In the genomic region with DNA sequence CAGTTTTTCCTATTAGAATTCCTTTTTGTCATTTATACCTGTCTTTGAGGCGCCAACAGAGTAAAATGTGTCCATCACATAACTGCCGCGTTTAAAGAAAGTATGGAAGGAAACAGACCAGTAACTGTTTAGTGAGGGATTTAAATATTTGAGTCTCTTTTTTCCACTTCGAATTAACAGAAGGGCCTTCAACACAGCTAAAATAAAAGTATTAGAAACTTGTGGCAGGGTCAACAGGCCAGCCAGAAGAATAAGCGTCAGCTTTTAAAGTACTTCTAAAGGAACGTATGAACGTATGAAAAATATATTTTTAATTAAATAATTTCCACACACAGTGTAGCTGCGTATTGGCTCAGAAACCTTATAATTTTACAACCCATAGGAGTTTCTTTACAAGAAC, we compare ENCODE assay signal across 17 mouse cellular contexts. TPM values are rescaled to one million over a fixed set of nuclear protein-coding genes. Genes with fewer than 3 reads are reported as not detected.
DNase-seq lines count a peak whose midpoint lies in the region; ATAC-seq and TF ChIP-seq lines count a peak whose summit lies in the region.
"Had no signal": no experiment of that assay in that cellular context is flagged by ENCODE, and none has a peak within 500 bp of the region (broad histone marks: within the 10 kb centered on the region; RNA-seq: fewer than 3 reads in every experiment).

No protein-coding gene starts in this region.

- H3K9me3 ChIP-seq in neural tube, embryonic 11.5 days (ENCODE audit: control insufficient read depth, low read length): no peaks in the 10 kb centered on the region
- no peaks in the 10 kb centered on the region for H3K9me3 ChIP-seq in forebrain, embryonic 15.5 days
- H3K9me3 ChIP-seq in midbrain, embryonic 13.5 days: no peaks in the 10 kb centered on the region
- H3K9me3 ChIP-seq in stomach, postnatal 0 days (ENCODE audit: control insufficient read depth, low read length): no peaks in the 10 kb centered on the region
- H3K9me3 ChIP-seq: heart, embryonic 13.5 days; liver, embryonic 13.5 days; stomach, embryonic 15.5 days had no signal

- H3K27me3 ChIP-seq in neural tube, embryonic 11.5 days (ENCODE audit: control insufficient read depth, insufficient read depth, low read length): peaks cover 11% of the 10 kb centered on the region; the same call in 1 of the 2 replicates
- H3K27me3 ChIP-seq in forebrain, embryonic 15.5 days: no peaks in the 10 kb centered on the region
- H3K27me3 ChIP-seq in midbrain, embryonic 13.5 days: peaks cover 21% of the 10 kb centered on the region
- H3K27me3 ChIP-seq in stomach, postnatal 0 days (ENCODE audit: control insufficient read depth, insufficient read depth, low read length): peaks cover 16% of the 10 kb centered on the region; the same call in 1 of the 2 replicates

- peaks cover 22% of the 10 kb centered on the region for H3K4me1 ChIP-seq in neural tube, embryonic 11.5 days (ENCODE audit: control insufficient read depth, insufficient read depth, low read length)
- peaks cover 67% of the 10 kb centered on the region for H3K4me1 ChIP-seq in forebrain, embryonic 15.5 days
- peaks cover 73% of the 10 kb centered on the region for H3K4me1 ChIP-seq in midbrain, embryonic 13.5 days (replicated peaks)
- no peaks in the 10 kb centered on the region for H3K4me1 ChIP-seq in stomach, postnatal 0 days (replicated peaks; ENCODE audit: control insufficient read depth, insufficient read depth)
- H3K4me1 ChIP-seq: stomach, embryonic 15.5 days had no signal

- TF ChIP-seq EP300 in stomach, postnatal 0 days (optimal IDR thresholded peaks at IDR 0.05): no peak

- 6% methylated on average over 8 of the region's 8 CpGs for WGBS in neural tube, embryonic 11.5 days
- 4% methylated on average over 8 of the region's 8 CpGs for WGBS in forebrain, embryonic 15.5 days
- 6% methylated on average over 8 of the region's 8 CpGs for WGBS in midbrain, embryonic 13.5 days
- 18% methylated on average over 8 of the region's 8 CpGs for WGBS in stomach, postnatal 0 days

- DNase-seq in neural tube, embryonic 11.5 days (ENCODE audit: low spot score): no peak
- no peak for DNase-seq in neural tube, embryonic 10.5 days (ENCODE audit: extremely low spot score, low spot score)
- DNase-seq in stomach, postnatal 0 days (ENCODE audit: low spot score): no peak
- DNase-seq in thymus, adult 18-20 months: no peak
- DNase-seq in adrenal gland, adult 18-20 months (ENCODE audit: low spot score in 2 of 2): no peak
- DNase-seq: cerebellum, adult 8-10 months; gastrocnemius, postnatal 14 days; layer of hippocampus, adult 9-11 months; liver, embryonic 13.5 days; lung, postnatal 36 days had no signal

- no peak overlapping the region for H3K9ac ChIP-seq in neural tube, embryonic 11.5 days (ENCODE audit: low read length)
- peak overlapping the region; percentile 61 for H3K9ac ChIP-seq in forebrain, embryonic 15.5 days (replicated peaks)
- H3K9ac ChIP-seq in midbrain, embryonic 13.5 days (replicated peaks): peak overlapping the region; percentile 65; the same call in 1 of the 2 replicates
- no peak overlapping the region for H3K9ac ChIP-seq in stomach, postnatal 0 days (ENCODE audit: low read length)
- H3K9ac ChIP-seq: heart, embryonic 13.5 days; liver, embryonic 13.5 days; stomach, embryonic 15.5 days had no signal

- ATAC-seq in neural tube, embryonic 11.5 days (ENCODE audit: insufficient read depth, low FRiP score, low TSS enrichment): no peak
- no peak for ATAC-seq in forebrain, embryonic 15.5 days (replicated peaks)
- ATAC-seq in midbrain, embryonic 13.5 days: no peak
- no peak for ATAC-seq in stomach, postnatal 0 days (ENCODE audit: low FRiP score, low TSS enrichment)
- no peak for ATAC-seq in CD4-positive, CD25-positive, alpha-beta regulatory T cell, adult 4 months
- ATAC-seq: inflammation-experienced regulatory T-cells, adult 6 months had no signal

- no peak for TF ChIP-seq CTCF in stomach, postnatal 0 days (IDR thresholded peaks at IDR 0.05; ENCODE audit: low read depth)

- no peaks in the 10 kb centered on the region for H3K36me3 ChIP-seq in neural tube, embryonic 11.5 days (ENCODE audit: control insufficient read depth, insufficient read depth, low read length)
- H3K36me3 ChIP-seq in forebrain, embryonic 15.5 days: no peaks in the 10 kb centered on the region
- H3K36me3 ChIP-seq in midbrain, embryonic 13.5 days: no peaks in the 10 kb centered on the region
- H3K36me3 ChIP-seq in stomach, postnatal 0 days (ENCODE audit: control insufficient read depth, insufficient read depth, low read length): no peaks in the 10 kb centered on the region
- H3K36me3 ChIP-seq: heart, embryonic 13.5 days; liver, embryonic 13.5 days; stomach, embryonic 15.5 days had no signal

- H3K4me2 ChIP-seq in neural tube, embryonic 11.5 days (ENCODE audit: low read depth): peak overlapping the region; percentile 26; the same call in 1 of the 2 replicates
- peak overlapping the region; percentile 72 for H3K4me2 ChIP-seq in forebrain, embryonic 15.5 days (replicated peaks)
- H3K4me2 ChIP-seq in midbrain, embryonic 13.5 days (replicated peaks): peak overlapping the region; percentile 71
- H3K4me2 ChIP-seq in stomach, postnatal 0 days (replicated peaks; ENCODE audit: low read depth): peak overlapping the region; percentile 27; the same call in 1 of the 2 replicates
- H3K4me2 ChIP-seq: liver, embryonic 13.5 days had no signal

- H3K27ac ChIP-seq in neural tube, embryonic 11.5 days (ENCODE audit: low read depth, low read length): no peak overlapping the region
- peak overlapping the region; percentile 90 for H3K27ac ChIP-seq in forebrain, embryonic 15.5 days (replicated peaks)
- H3K27ac ChIP-seq in midbrain, embryonic 13.5 days: peak overlapping the region; percentile 86; the same call in 1 of the 2 replicates
- no peak overlapping the region for H3K27ac ChIP-seq in stomach, postnatal 0 days (replicated peaks)
- H3K27ac ChIP-seq: heart, embryonic 13.5 days; liver, embryonic 13.5 days; stomach, embryonic 15.5 days had no signal

- H3K4me3 ChIP-seq in neural tube, embryonic 11.5 days (ENCODE audit: low read depth, low read length): peak overlapping the region; percentile 26; the same call in 1 of the 2 replicates
- H3K4me3 ChIP-seq in forebrain, embryonic 15.5 days: peak overlapping the region; percentile 41
- H3K4me3 ChIP-seq in midbrain, embryonic 13.5 days (replicated peaks): peak overlapping the region; percentile 42
- no peak overlapping the region for H3K4me3 ChIP-seq in stomach, postnatal 0 days (ENCODE audit: low read depth, low read length)
- H3K4me3 ChIP-seq: liver, embryonic 13.5 days; stomach, embryonic 15.5 days had no signal

RNA-seq across cellular contexts. Expression of a gene that starts 9.9 kb away (rescaled TPM):
- 32.5 and 36.8 TPM in 2 replicates for polyA plus RNA-seq in neural tube, embryonic 11.5 days (2014; fragmentation: Nextera tagmentation; extraction: Ambion mirVana)
- polyA plus RNA-seq in forebrain, embryonic 15.5 days (2015; fragmentation: Nextera tagmentation; extraction: Ambion mirVana): 39.7 and 42.3 TPM in 2 replicates
- 27.8 and 28.2 TPM in 2 replicates for polyA plus RNA-seq in midbrain, embryonic 13.5 days (2015; fragmentation: Nextera tagmentation; extraction: Ambion mirVana)
- polyA plus RNA-seq in stomach, postnatal 0 days (2015; fragmentation: Nextera tagmentation; extraction: Ambion mirVana): 11.6 and 14.7 TPM in 2 replicates
- total RNA-seq in adrenal gland, adult 18-20 months (2021): under 1 TPM; 0.22 to 0.30 TPM
- not detected for polyA plus RNA-seq in CD4-positive, CD25-positive, alpha-beta regulatory T cell, adult 4 months (2017; shearing (Covaris generic))
- polyA plus RNA-seq: inflammation-experienced regulatory T-cells, adult 6 months; kidney, embryonic 16.5 days; liver, embryonic 13.5 days had no signal

Comparison
In these comparisons a context has a peak if more than half of its experiments do, and no peak if none do; other contexts are left out.
1. H3K27ac ChIP-seq: peak in forebrain, embryonic 15.5 days (single experiment) and midbrain, embryonic 13.5 days (single experiment); none in neural tube, embryonic 11.5 days (single experiment) and stomach, postnatal 0 days (single experiment).
2. H3K9ac ChIP-seq: peak in forebrain, embryonic 15.5 days (single experiment) and midbrain, embryonic 13.5 days (single experiment); none in neural tube, embryonic 11.5 days (single experiment) and stomach, postnatal 0 days (single experiment).
3. RNA of a gene that starts 9.9 kb away (polyA plus RNA-seq): 39.7 to 42.3 TPM in forebrain, embryonic 15.5 days, 32.5 to 36.8 TPM in neural tube, embryonic 11.5 days, 27.8 to 28.2 TPM in midbrain, embryonic 13.5 days and 11.6 to 14.7 TPM in stomach, postnatal 0 days; not detected in CD4-positive, CD25-positive, alpha-beta regulatory T cell, adult 4 months; every median in the first group is over 10 times any median in the second.
4. Peak in every context shown above with its lines, with median percentiles within 50 percentile points of each other: H3K4me2 ChIP-seq.